Mouse (Mus musculus): ENCODE results near the gene Sh3d19. TPM values are rescaled to one million over a fixed set of nuclear protein-coding genes. Genes with fewer than 3 reads are reported as not detected.

The Sh3d19 gene
- polyA plus RNA-seq, 1 experiment from 2014 or later = 14.4 TPM

- H3K9me3 ChIP-seq (ENCODE audit: control insufficient read depth, low read length) = no peaks in the 10 kb centered on the region
- no peak for DNase-seq
- no peak overlapping the region for H3K27ac ChIP-seq (replicated peaks; ENCODE audit: low read depth, low read length)
- no peak overlapping the region for H3K9ac ChIP-seq (replicated peaks; ENCODE audit: low read length)
- 70% methylated on average over 6 of the region's 6 CpGs for WGBS
- peaks cover 5% of the 10 kb centered on the region; the same call in 1 of the 2 replicates for H3K4me1 ChIP-seq (ENCODE audit: control insufficient read depth, insufficient read depth, low read length)
- no peaks in the 10 kb centered on the region for H3K27me3 ChIP-seq (ENCODE audit: control insufficient read depth, insufficient read depth, low read length)
- H3K4me2 ChIP-seq (ENCODE audit: low read length) = no peak overlapping the region
- no peaks in the 10 kb centered on the region for H3K36me3 ChIP-seq (ENCODE audit: control insufficient read depth, insufficient read depth, low read length)
- H3K4me3 ChIP-seq (replicated peaks; ENCODE audit: low read depth, low read length) = no peak overlapping the region
- no peak for ATAC-seq (ENCODE audit: low FRiP score, low TSS enrichment)
Observed at GRCm38 (mm10) chr3:85991140-85991801, 20.4 kb downstream of the Sh3d19 start.

GRCm38 (mm10) chr3:85991802-85992156 is 20.9 kb downstream of the Sh3d19 start:
- ATAC-seq (ENCODE audit: low FRiP score, low TSS enrichment) (no peak), DNase-seq (no peak)
- 63% methylated on average over 5 of the region's 5 CpGs for WGBS
- Histone ChIP-seq H3K4me1 (ENCODE audit: control insufficient read depth, insufficient read depth, low read length) (peaks cover 5% of the 10 kb centered on the region; the same call in 1 of the 2 replicates), H3K4me3 (replicated peaks; ENCODE audit: low read depth, low read length) (no peak overlapping the region), H3K9me3 (ENCODE audit: control insufficient read depth, low read length) (no peaks in the 10 kb centered on the region), H3K27me3 (ENCODE audit: control insufficient read depth, insufficient read depth, low read length) (no peaks in the 10 kb centered on the region), H3K27ac (replicated peaks; ENCODE audit: low read depth, low read length) (no peak overlapping the region), H3K9ac (replicated peaks; ENCODE audit: low read length) (no peak overlapping the region), H3K36me3 (ENCODE audit: control insufficient read depth, insufficient read depth, low read length) (no peaks in the 10 kb centered on the region), H3K4me2 (ENCODE audit: low read length) (no peak overlapping the region)

- H3K27me3 ChIP-seq (ENCODE audit: control insufficient read depth, insufficient read depth, low read length) = no peaks in the 10 kb centered on the region
- H3K36me3 ChIP-seq (ENCODE audit: control insufficient read depth, insufficient read depth, low read length) = no peaks in the 10 kb centered on the region
- no peak overlapping the region for H3K4me2 ChIP-seq (ENCODE audit: low read length)
- no peaks in the 10 kb centered on the region for H3K9me3 ChIP-seq (ENCODE audit: control insufficient read depth, low read length)
- H3K9ac ChIP-seq (replicated peaks; ENCODE audit: low read length) = no peak overlapping the region
- ATAC-seq (ENCODE audit: low FRiP score, low TSS enrichment) = no peak
- no peak overlapping the region for H3K4me3 ChIP-seq (replicated peaks; ENCODE audit: low read depth, low read length)
- DNase-seq = no peak
- 82% methylated on average over 11 of the region's 11 CpGs for WGBS
- no peak overlapping the region for H3K27ac ChIP-seq (replicated peaks; ENCODE audit: low read depth, low read length)
- H3K4me1 ChIP-seq (ENCODE audit: control insufficient read depth, insufficient read depth, low read length) = peaks cover 5% of the 10 kb centered on the region; the same call in 1 of the 2 replicates
Observed at GRCm38 (mm10) chr3:85993744-85994143, 22.8 kb downstream of the Sh3d19 start.

- DNase-seq (no peak), ATAC-seq (ENCODE audit: low FRiP score, low TSS enrichment) (no peak)
- H3K9ac ChIP-seq (replicated peaks; ENCODE audit: low read length) = no peak overlapping the region
- no peaks in the 10 kb centered on the region for H3K9me3 ChIP-seq (ENCODE audit: control insufficient read depth, low read length)
- H3K36me3 ChIP-seq (ENCODE audit: control insufficient read depth, insufficient read depth, low read length) = no peaks in the 10 kb centered on the region
- H3K4me3 ChIP-seq (replicated peaks; ENCODE audit: low read depth, low read length) = no peak overlapping the region
- peaks cover 5% of the 10 kb centered on the region; the same call in 1 of the 2 replicates for H3K4me1 ChIP-seq (ENCODE audit: control insufficient read depth, insufficient read depth, low read length)
- H3K4me2 ChIP-seq (ENCODE audit: low read length) = no peak overlapping the region
- 88% methylated on average over 4 of the region's 4 CpGs for WGBS
- H3K27ac ChIP-seq (replicated peaks; ENCODE audit: low read depth, low read length) = no peak overlapping the region
- H3K27me3 ChIP-seq (ENCODE audit: control insufficient read depth, insufficient read depth, low read length) = no peaks in the 10 kb centered on the region
Observed at GRCm38 (mm10) chr3:85994645-85995044, 23.7 kb downstream of the Sh3d19 start.

- no peak for DNase-seq
- Histone ChIP-seq H3K4me1 (ENCODE audit: control insufficient read depth, insufficient read depth, low read length) (no peaks in the 10 kb centered on the region), H3K27me3 (ENCODE audit: control insufficient read depth, insufficient read depth, low read length) (no peaks in the 10 kb centered on the region), H3K9ac (replicated peaks; ENCODE audit: low read length) (no peak overlapping the region), H3K27ac (replicated peaks; ENCODE audit: low read depth, low read length) (no peak overlapping the region), H3K9me3 (ENCODE audit: control insufficient read depth, low read length) (no peaks in the 10 kb centered on the region), H3K36me3 (ENCODE audit: control insufficient read depth, insufficient read depth, low read length) (no peaks in the 10 kb centered on the region), H3K4me2 (ENCODE audit: low read length) (no peak overlapping the region), H3K4me3 (replicated peaks; ENCODE audit: low read depth, low read length) (no peak overlapping the region)
- WGBS = 91% methylated on average over 3 of the region's 3 CpGs
- no peak for ATAC-seq (ENCODE audit: low FRiP score, low TSS enrichment)
Observed at GRCm38 (mm10) chr3:86001271-86001670, 30.4 kb downstream of the Sh3d19 start.

- ATAC-seq (ENCODE audit: low FRiP score, low TSS enrichment) (no peak), DNase-seq (no peak)
- WGBS = 80% methylated on average over 17 of the region's 17 CpGs
- Histone ChIP-seq H3K9me3 (ENCODE audit: control insufficient read depth, low read length) (no peaks in the 10 kb centered on the region), H3K27me3 (ENCODE audit: control insufficient read depth, insufficient read depth, low read length) (no peaks in the 10 kb centered on the region), H3K4me1 (ENCODE audit: control insufficient read depth, insufficient read depth, low read length) (no peaks in the 10 kb centered on the region), H3K9ac (replicated peaks; ENCODE audit: low read length) (no peak within 1 kb of the TSS), H3K4me2 (ENCODE audit: low read length) (no peak within 1 kb of the TSS), H3K27ac (replicated peaks; ENCODE audit: low read depth, low read length) (no peak within 1 kb of the TSS), H3K4me3 (replicated peaks; ENCODE audit: low read depth, low read length) (no peak within 1 kb of the TSS), H3K36me3 (ENCODE audit: control insufficient read depth, insufficient read depth, low read length) (no peaks in the 10 kb centered on the region)
Observed at GRCm38 (mm10) chr3:86002423-86002822, 31.5 kb downstream of the Sh3d19 start, which contains the start of gene Prss48. TSS of gene Prss48 (minus strand) at chr3:86002491.

- H3K27me3 ChIP-seq (ENCODE audit: control insufficient read depth, insufficient read depth, low read length) = no peaks in the 10 kb centered on the region
- H3K9ac ChIP-seq (replicated peaks; ENCODE audit: low read length) = no peak overlapping the region
- 88% methylated on average over 5 of the region's 5 CpGs for WGBS
- H3K4me1 ChIP-seq (ENCODE audit: control insufficient read depth, insufficient read depth, low read length) = no peaks in the 10 kb centered on the region
- H3K36me3 ChIP-seq (ENCODE audit: control insufficient read depth, insufficient read depth, low read length) = no peaks in the 10 kb centered on the region
- DNase-seq (no peak), ATAC-seq (ENCODE audit: low FRiP score, low TSS enrichment) (no peak)
- no peak overlapping the region for H3K27ac ChIP-seq (replicated peaks; ENCODE audit: low read depth, low read length)
- no peaks in the 10 kb centered on the region for H3K9me3 ChIP-seq (ENCODE audit: control insufficient read depth, low read length)
- no peak overlapping the region for H3K4me2 ChIP-seq (ENCODE audit: low read length)
- H3K4me3 ChIP-seq (replicated peaks; ENCODE audit: low read depth, low read length) = no peak overlapping the region
Observed at GRCm38 (mm10) chr3:86002940-86003339, 32.0 kb downstream of the Sh3d19 start.

- DNase-seq (no peak), ATAC-seq (ENCODE audit: low FRiP score, low TSS enrichment) (no peak)
- Histone ChIP-seq H3K9ac (replicated peaks; ENCODE audit: low read length) (no peak overlapping the region), H3K4me3 (replicated peaks; ENCODE audit: low read depth, low read length) (no peak overlapping the region), H3K4me1 (ENCODE audit: control insufficient read depth, insufficient read depth, low read length) (no peaks in the 10 kb centered on the region), H3K4me2 (ENCODE audit: low read length) (no peak overlapping the region), H3K27me3 (ENCODE audit: control insufficient read depth, insufficient read depth, low read length) (no peaks in the 10 kb centered on the region), H3K36me3 (ENCODE audit: control insufficient read depth, insufficient read depth, low read length) (no peaks in the 10 kb centered on the region), H3K27ac (replicated peaks; ENCODE audit: low read depth, low read length) (no peak overlapping the region), H3K9me3 (ENCODE audit: control insufficient read depth, low read length) (no peaks in the 10 kb centered on the region)
- 87% methylated on average over 10 of the region's 10 CpGs for WGBS
Observed at GRCm38 (mm10) chr3:86004751-86005150, 33.8 kb downstream of the Sh3d19 start.

- DNase-seq (no peak), ATAC-seq (ENCODE audit: low FRiP score, low TSS enrichment) (no peak)
- Histone ChIP-seq H3K4me3 (replicated peaks; ENCODE audit: low read depth, low read length) (no peak overlapping the region), H3K9ac (replicated peaks; ENCODE audit: low read length) (no peak overlapping the region), H3K4me2 (ENCODE audit: low read length) (no peak overlapping the region), H3K4me1 (ENCODE audit: control insufficient read depth, insufficient read depth, low read length) (no peaks in the 10 kb centered on the region), H3K27ac (replicated peaks; ENCODE audit: low read depth, low read length) (no peak overlapping the region), H3K9me3 (ENCODE audit: control insufficient read depth, low read length) (no peaks in the 10 kb centered on the region), H3K27me3 (ENCODE audit: control insufficient read depth, insufficient read depth, low read length) (no peaks in the 10 kb centered on the region), H3K36me3 (ENCODE audit: control insufficient read depth, insufficient read depth, low read length) (no peaks in the 10 kb centered on the region)
- 74% methylated on average over 3 of the region's 3 CpGs for WGBS
Observed at GRCm38 (mm10) chr3:86010618-86011017, 39.7 kb downstream of the Sh3d19 start.

Measured in midbrain, embryonic 14.5 days (tissue).